Mouse (Mus musculus) cerebellum, adult 2 months (tissue): ENCODE measurements around the gene Glrx5. TPM values are rescaled to one million over a fixed set of nuclear protein-coding genes. Genes with fewer than 3 reads are reported as not detected.
A peak's percentile ranks its signal among the peaks of the same experiment; 100 is the strongest.

Experiments used
- DNase-seq, 2 experiments: peaks; one replicate each; pipeline ENCODE4 v3.0.0; 2021
- H3K27ac ChIP-seq: fragments of 200-500 bp; 2 replicates; pipeline ENCODE4 v1.5.1; 2012; ENCODE audit warnings: low read length, control low read depth, inconsistent platforms; ENCODE audit not compliant: insufficient read depth
- H3K27me3 ChIP-seq: fragments of 200-500 bp; 2 replicates; pipeline ENCODE4 v1.6.1; 2012; ENCODE audit warnings: inconsistent platforms, mild to moderate bottlenecking, low read length, moderate library complexity; ENCODE audit not compliant: control insufficient read depth, insufficient read depth
- H3K4me1 ChIP-seq: fragments of 200-500 bp; 2 replicates; pipeline ENCODE4 v1.6.1; 2011; ENCODE audit warnings: low read length; ENCODE audit not compliant: control insufficient read depth, insufficient read depth
- H3K4me3 ChIP-seq: fragments of 200-500 bp; replicated peaks from 2 replicates; pipeline ENCODE3; 2011; ENCODE audit warnings: mild to moderate bottlenecking, low read depth, low read length, control low read depth; ENCODE audit not compliant: insufficient read depth
- CTCF ChIP-seq: fragments of 200-500 bp; IDR thresholded peaks from 2 replicates; pipeline ENCODE4 v1.5.1; 2011; ENCODE audit warnings: low read depth, mild to moderate bottlenecking, control low read depth, low read length, moderate library complexity, borderline replicate concordance; ENCODE audit not compliant: insufficient read depth
- POLR2A ChIP-seq: fragments of 200-500 bp; IDR thresholded peaks from 2 replicates; pipeline ENCODE4 v1.6.1; 2011; ENCODE audit warnings: low read length, control low read depth, borderline replicate concordance; ENCODE audit not compliant: insufficient read depth
- WGBS: fragments of 180-500 bp; shearing (Covaris S2); methylation state at CpG from one replicate; pipeline ENCODE4 v1.1.7; 2018; 5-methylcytosine and 5-hydroxymethylcytosine counted together
- polyA plus RNA-seq: library from polyadenylated mRNA; depleted of rRNA; stranded (reverse); fragments of >200 nt; gene quantifications from 2 replicates; pipeline ENCODE4 v1.2.3, GENCODE M21; 2012

Glrx5 gene
- polyA plus RNA-seq, 1 experiment: 101 TPM

DNA sequence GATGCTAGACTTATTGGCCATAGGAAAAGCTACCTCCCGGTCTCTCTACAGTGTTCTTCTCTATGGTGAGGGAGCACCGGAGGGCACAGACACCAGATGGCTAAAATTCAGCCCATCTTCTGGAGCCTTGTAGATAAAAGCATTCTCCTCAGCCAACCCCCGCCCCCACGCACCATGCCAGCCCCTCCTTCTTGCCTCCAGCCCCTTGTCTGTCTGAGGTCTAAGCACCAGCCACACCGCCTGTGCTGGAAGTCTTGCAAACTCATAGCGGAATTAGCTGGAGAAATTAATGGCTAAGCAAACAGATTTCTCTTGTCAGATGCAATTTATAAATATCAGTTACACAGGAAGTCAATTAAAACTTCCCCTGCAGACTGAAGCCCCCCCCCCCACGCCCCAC, 43.0 kb downstream of the Glrx5 start:
- 52% methylated on average over 7 of the region's 7 CpGs for WGBS
- no peak for DNase-seq
- no peak overlapping the region for H3K27ac ChIP-seq

DNA sequence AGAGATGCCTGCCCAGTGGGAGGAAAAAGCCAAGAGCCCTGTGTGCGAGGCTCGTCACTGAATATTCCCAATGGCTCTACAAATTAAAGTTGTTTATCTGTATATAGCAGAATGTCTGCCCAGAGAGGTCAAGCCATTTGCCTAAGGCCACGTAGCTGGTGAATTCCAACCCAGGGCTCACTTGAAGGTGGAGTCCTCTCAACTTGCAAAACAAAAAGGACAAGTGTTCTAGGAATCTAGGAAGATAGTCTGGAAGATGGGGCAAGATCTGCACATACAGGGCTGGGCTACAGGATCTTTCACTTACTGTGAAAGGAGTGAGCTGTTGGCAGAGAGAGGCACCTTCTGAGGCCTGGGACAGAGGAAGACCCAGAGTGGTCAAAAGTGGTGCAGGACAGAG, 44.0 kb downstream of the Glrx5 start:
- no peak overlapping the region for H3K4me3 ChIP-seq
- TF ChIP-seq POLR2A (no peak), CTCF (no peak)
- 95% methylated on average over 3 of the region's 3 CpGs for WGBS
- H3K27me3 ChIP-seq: no peaks in the 10 kb centered on the region
- DNase-seq: no peak
- H3K27ac ChIP-seq: no peak overlapping the region
- no peaks in the 10 kb centered on the region for H3K4me1 ChIP-seq

More for the DNA sequence above, 43.0 kb downstream of the Glrx5 start:
- TF ChIP-seq CTCF (no peak), POLR2A (no peak)
- H3K27me3 ChIP-seq: no peaks in the 10 kb centered on the region
- no peaks in the 10 kb centered on the region for H3K4me1 ChIP-seq
- no peak overlapping the region for H3K4me3 ChIP-seq

DNA sequence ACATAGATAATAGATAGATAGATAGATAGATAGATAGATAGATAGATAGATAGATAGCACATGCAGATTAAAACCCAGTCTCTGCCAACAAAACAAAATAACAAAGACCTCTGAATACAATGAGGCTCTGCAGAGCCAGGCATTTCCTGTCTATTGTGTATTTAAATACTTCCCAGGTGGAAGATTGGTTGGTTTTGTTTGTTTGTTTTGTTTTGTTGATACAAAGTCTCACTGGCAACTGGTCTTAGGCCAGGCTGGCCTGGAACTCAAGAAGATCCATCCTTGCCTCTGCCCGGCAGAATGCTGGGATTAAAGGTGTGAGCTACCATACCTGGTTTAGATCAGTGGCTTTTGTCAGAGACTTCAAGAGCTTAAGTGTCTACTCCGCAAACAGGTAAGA, 44.7 kb downstream of the Glrx5 start:
- TF ChIP-seq POLR2A: no peak
- no peak for TF ChIP-seq CTCF
- Histone ChIP-seq H3K27ac (no peak overlapping the region), H3K27me3 (no peaks in the 10 kb centered on the region), H3K4me1 (no peaks in the 10 kb centered on the region), H3K4me3 (no peak overlapping the region)
- no peak for DNase-seq
- WGBS: 98% methylated on average over 2 of the region's 2 CpGs

DNA sequence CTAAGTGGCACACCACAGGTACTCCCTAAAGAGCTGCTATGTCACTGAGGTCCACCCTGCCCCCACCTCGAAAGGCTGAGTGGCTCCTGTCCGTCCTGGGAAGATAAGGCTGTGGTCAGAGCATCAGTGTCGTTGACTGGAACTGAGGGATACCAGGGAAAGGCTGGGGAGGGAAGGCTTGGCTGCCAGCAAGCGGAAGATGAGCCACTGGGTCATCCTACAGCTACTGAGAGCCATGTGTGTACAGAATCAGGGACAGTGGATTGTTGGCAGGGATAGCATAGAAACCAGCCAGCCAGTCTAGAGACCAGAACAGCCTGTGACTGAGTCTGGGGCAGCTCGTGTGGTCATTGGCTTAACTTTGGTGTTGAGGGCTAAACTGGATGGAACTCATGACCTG, 51.7 kb downstream of the Glrx5 start:
- no peak overlapping the region for H3K4me3 ChIP-seq
- TF ChIP-seq CTCF (no peak), POLR2A (no peak)
- H3K27ac ChIP-seq: no peak overlapping the region
- peak; percentile 36 to 71 for DNase-seq
- 22% methylated on average over 5 of the region's 5 CpGs for WGBS
- H3K27me3 ChIP-seq: no peaks in the 10 kb centered on the region
- H3K4me1 ChIP-seq: peaks cover 2% of the 10 kb centered on the region

DNA sequence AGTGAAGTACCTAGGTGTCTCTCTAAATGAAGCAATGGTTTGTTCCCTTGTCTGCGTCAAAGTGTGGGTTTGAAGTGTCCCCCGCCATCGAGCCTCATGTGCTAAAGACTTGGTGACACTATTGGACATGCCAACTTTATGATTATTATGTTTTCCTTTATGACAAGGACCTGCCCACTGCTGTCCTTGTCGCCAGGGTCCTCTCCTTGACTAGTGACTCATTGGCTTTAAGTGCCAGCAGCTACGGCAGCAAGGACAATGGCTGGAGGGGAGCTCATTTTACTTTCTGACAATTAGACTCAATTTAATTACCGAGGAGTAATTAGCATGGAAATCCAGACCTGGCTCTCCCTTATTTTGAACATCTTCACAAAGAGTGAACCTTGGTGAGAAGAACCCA, 52.3 kb downstream of the Glrx5 start:
- 78% methylated on average over 6 of the region's 6 CpGs for WGBS
- H3K4me3 ChIP-seq: no peak overlapping the region
- H3K27ac ChIP-seq: no peak overlapping the region
- no peak for TF ChIP-seq POLR2A
- no peak for TF ChIP-seq CTCF
- H3K4me1 ChIP-seq: peaks cover 2% of the 10 kb centered on the region
- no peak for DNase-seq
- H3K27me3 ChIP-seq: no peaks in the 10 kb centered on the region

DNA sequence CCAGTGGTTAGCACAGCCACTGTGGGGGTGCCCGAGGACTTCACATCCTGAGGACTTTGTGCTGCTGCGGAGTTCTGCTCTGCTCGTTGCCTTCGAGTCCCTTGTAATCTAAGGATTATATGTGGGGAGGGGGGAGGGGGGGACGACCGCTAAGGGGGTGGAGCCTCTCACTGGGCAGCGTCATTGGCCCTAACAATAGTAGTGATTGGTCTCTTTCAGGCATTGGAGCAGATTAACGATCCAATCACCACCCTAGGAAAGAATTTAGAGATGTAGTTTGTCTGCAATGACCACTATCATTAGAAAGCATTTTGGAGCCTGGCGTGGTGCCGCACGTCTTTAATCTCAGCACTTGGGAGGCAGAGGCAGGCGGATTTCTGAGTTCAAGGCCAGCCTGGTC, 52.8 kb downstream of the Glrx5 start:
- WGBS: 88% methylated on average over 12 of the region's 12 CpGs
- no peak overlapping the region for H3K27ac ChIP-seq
- TF ChIP-seq CTCF: no peak
- no peak for TF ChIP-seq POLR2A

DNA sequence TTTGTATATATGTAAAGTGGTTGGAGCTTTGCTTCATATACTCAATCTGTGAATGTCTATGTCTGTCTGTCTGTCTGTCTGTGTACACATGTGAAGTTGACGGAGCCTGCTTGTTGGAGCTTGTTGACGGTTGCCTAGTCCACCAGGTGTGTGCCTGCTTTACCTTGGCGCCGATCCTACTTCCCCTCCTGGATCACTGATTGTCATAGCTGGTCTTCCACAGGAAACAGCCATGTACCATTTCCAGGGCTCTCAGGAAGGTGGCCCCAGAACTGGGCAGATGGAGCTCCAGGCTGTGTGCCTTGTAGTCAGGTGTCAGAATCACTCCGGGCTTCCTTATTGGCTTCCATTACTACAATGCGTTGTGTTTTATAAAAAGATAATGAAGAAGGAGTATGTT, 54.3 kb downstream of the Glrx5 start:
- Histone ChIP-seq H3K27ac (no peak overlapping the region), H3K27me3 (no peaks in the 10 kb centered on the region), H3K4me1 (peaks cover 2% of the 10 kb centered on the region), H3K4me3 (no peak overlapping the region)
- DNase-seq: peak; percentile 30 to 73
- WGBS: 58% methylated on average over 6 of the region's 6 CpGs
- TF ChIP-seq CTCF (no peak), POLR2A (no peak)

More for the DNA sequence above, 52.8 kb downstream of the Glrx5 start:
- H3K4me1 ChIP-seq: peaks cover 2% of the 10 kb centered on the region
- DNase-seq: no peak
- no peak overlapping the region for H3K4me3 ChIP-seq
- no peaks in the 10 kb centered on the region for H3K27me3 ChIP-seq

DNA sequence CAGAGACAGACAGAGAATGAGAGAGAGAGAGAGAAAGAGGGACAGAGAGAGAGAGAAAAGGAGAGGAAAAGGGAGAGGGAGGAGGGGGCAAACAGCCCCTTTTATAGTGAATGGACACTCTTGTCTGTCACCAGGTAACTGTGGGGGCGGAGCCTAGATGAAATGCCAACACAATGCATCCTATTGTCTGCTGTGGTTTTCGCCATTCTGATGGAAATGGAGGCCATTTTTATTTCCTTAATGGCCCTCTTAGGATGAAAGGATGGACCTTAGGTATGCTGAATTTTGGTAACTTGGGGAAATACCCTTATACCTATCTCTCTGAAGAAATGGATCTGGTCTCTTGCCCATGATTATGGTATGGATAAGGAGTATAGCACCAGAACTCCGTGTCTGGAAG, 54.9 kb downstream of the Glrx5 start:
- TF ChIP-seq CTCF (no peak), POLR2A (no peak)
- Histone ChIP-seq H3K4me1 (peaks cover 2% of the 10 kb centered on the region), H3K27me3 (no peaks in the 10 kb centered on the region), H3K27ac (no peak overlapping the region), H3K4me3 (no peak overlapping the region)
- 91% methylated on average over 3 of the region's 3 CpGs for WGBS
- no peak for DNase-seq
